In genomic region chr5:149375889-149376212, GRCm38 (mm10) we compare ENCODE assay signal across 8 mouse cellular contexts. TPM values are rescaled to one million over a fixed set of nuclear protein-coding genes. Genes with fewer than 3 reads are reported as not detected.
A peak's percentile ranks its signal among the peaks of the same experiment; 100 is the strongest.
DNase-seq lines count a peak whose midpoint lies in the region; ATAC-seq and TF ChIP-seq lines count a peak whose summit lies in the region.

No protein-coding gene starts in this region.

- H3K9ac ChIP-seq in ES-Bruce4 (ENCODE audit: low read depth, poor library complexity, severe bottlenecking), result no peak overlapping the region
- H3K9ac ChIP-seq in forebrain, embryonic 14.5 days (ENCODE audit: low read length), result peak overlapping the region; percentile 44; the same call in 1 of the 2 replicates
- no peak overlapping the region for H3K9ac ChIP-seq in liver, embryonic 16.5 days (ENCODE audit: low read depth, low read length)
- H3K9ac ChIP-seq in neural tube, embryonic 13.5 days, result peak overlapping the region; percentile 55

- WGBS in forebrain, embryonic 14.5 days, result 0% methylated on average over 8 of the region's 8 CpGs
- under 1% methylated on average over 8 of the region's 8 CpGs for WGBS in large intestine, adult 2 months
- under 1% methylated on average over 8 of the region's 8 CpGs for WGBS in liver, embryonic 16.5 days (ENCODE audit: insufficient replicate concordance)
- WGBS in neural tube, embryonic 13.5 days, result under 1% methylated on average over 8 of the region's 8 CpGs

- TF ChIP-seq POLR2A in ES-Bruce4 (IDR thresholded peaks at IDR 0.05; ENCODE audit: insufficient read depth, low read length), result no peak

- no peak overlapping the region for H3K4me3 ChIP-seq in ES-Bruce4 (ENCODE audit: low read depth, low read length)
- no peak overlapping the region for H3K4me3 ChIP-seq in forebrain, embryonic 14.5 days (ENCODE audit: low read depth, low read length)
- H3K4me3 ChIP-seq in liver, embryonic 16.5 days (ENCODE audit: low read depth, low read length), result no peak overlapping the region
- H3K4me3 ChIP-seq in neural tube, embryonic 13.5 days, result no peak overlapping the region

- intact Hi-C loops in heart, postnatal 14 days (cut with DNase I), result loop anchor here (5.0 kb wide), 1 partner anchor 309 kb away; no protein-coding TSS in a partner anchor

- TF ChIP-seq EP300 in ES-Bruce4 (IDR thresholded peaks at IDR 0.05; ENCODE audit: insufficient read depth, low read depth, low read length), result no peak

- no peaks in the 10 kb centered on the region for H3K27me3 ChIP-seq in ES-Bruce4 (ENCODE audit: control insufficient read depth, insufficient read depth, low read length, poor library complexity, severe bottlenecking)
- no peaks in the 10 kb centered on the region for H3K27me3 ChIP-seq in forebrain, embryonic 14.5 days (replicated peaks; ENCODE audit: control insufficient read depth, insufficient read depth, low read length)
- H3K27me3 ChIP-seq in liver, embryonic 16.5 days (ENCODE audit: control insufficient read depth, insufficient read depth, low read depth, low read length), result no peaks in the 10 kb centered on the region; the same call in 1 of the 2 replicates
- H3K27me3 ChIP-seq in neural tube, embryonic 13.5 days, result no peaks in the 10 kb centered on the region

- peak; percentile 97 for TF ChIP-seq CTCF in ES-Bruce4 (IDR thresholded peaks at IDR 0.05; ENCODE audit: low read depth, low read length)

- ATAC-seq in cerebellum, adult (ENCODE audit: insufficient number of reproducible peaks, low FRiP score, low TSS enrichment), result peak; percentile 76
- peak; percentile 82 for ATAC-seq in forebrain, embryonic 14.5 days
- 0 out of 2 replicates have a peak, but pooled peaks have one; percentile 45 for ATAC-seq in liver, embryonic 16.5 days (ENCODE audit: low read depth)
- peak; percentile 78 for ATAC-seq in neural tube, embryonic 13.5 days (ENCODE audit: low read depth)

- no peaks in the 10 kb centered on the region for H3K36me3 ChIP-seq in ES-Bruce4 (ENCODE audit: control insufficient read depth, insufficient read depth, low read length, poor library complexity, severe bottlenecking)
- H3K36me3 ChIP-seq in forebrain, embryonic 14.5 days (ENCODE audit: control insufficient read depth, insufficient read depth, low read length), result no peaks in the 10 kb centered on the region
- H3K36me3 ChIP-seq in liver, embryonic 16.5 days (ENCODE audit: control insufficient read depth, insufficient read depth), result no peaks in the 10 kb centered on the region
- H3K36me3 ChIP-seq in neural tube, embryonic 13.5 days, result no peaks in the 10 kb centered on the region

- peak overlapping the region; percentile 22; the same call in 1 of the 2 replicates for H3K4me2 ChIP-seq in forebrain, embryonic 14.5 days (ENCODE audit: low read length)
- no peak overlapping the region for H3K4me2 ChIP-seq in liver, embryonic 16.5 days (ENCODE audit: low read depth, low read length)
- peak overlapping the region; percentile 33 for H3K4me2 ChIP-seq in neural tube, embryonic 13.5 days

- no peak overlapping the region for H3K27ac ChIP-seq in ES-Bruce4 (ENCODE audit: insufficient read depth, low read length)
- peak overlapping the region; percentile 50; the same call in 1 of the 2 replicates for H3K27ac ChIP-seq in forebrain, embryonic 14.5 days (ENCODE audit: low read depth, low read length)
- no peak overlapping the region for H3K27ac ChIP-seq in liver, embryonic 16.5 days (ENCODE audit: low read length)
- peak overlapping the region; percentile 82 for H3K27ac ChIP-seq in neural tube, embryonic 13.5 days (replicated peaks)

- peak; percentile 94 for DNase-seq in forebrain, embryonic 14.5 days (ENCODE audit: low spot score)
- peak; percentile 88 to 93 for DNase-seq in heart, postnatal 14 days
- DNase-seq in large intestine, adult 2 months (ENCODE audit: low read depth, low spot score), result peak; percentile 51
- DNase-seq in telencephalon, adult 2 months (ENCODE audit: low read depth, low spot score), result peak; percentile 59

- peaks cover 2% of the 10 kb centered on the region for H3K4me1 ChIP-seq in ES-Bruce4 (ENCODE audit: control insufficient read depth, insufficient read depth, low read length)
- peaks cover 31% of the 10 kb centered on the region for H3K4me1 ChIP-seq in forebrain, embryonic 14.5 days (ENCODE audit: control insufficient read depth, insufficient read depth, low read length)
- no peaks in the 10 kb centered on the region for H3K4me1 ChIP-seq in liver, embryonic 16.5 days (ENCODE audit: control insufficient read depth, low read depth, low read length)
- peaks cover 79% of the 10 kb centered on the region for H3K4me1 ChIP-seq in neural tube, embryonic 13.5 days (replicated peaks)

- no peaks in the 10 kb centered on the region for H3K9me3 ChIP-seq in ES-Bruce4 (replicated peaks; ENCODE audit: control insufficient read depth, insufficient read depth, low read length, poor library complexity, severe bottlenecking)
- no peaks in the 10 kb centered on the region for H3K9me3 ChIP-seq in forebrain, embryonic 14.5 days (replicated peaks; ENCODE audit: control insufficient read depth, low read length)
- no peaks in the 10 kb centered on the region for H3K9me3 ChIP-seq in liver, embryonic 16.5 days (replicated peaks; ENCODE audit: control insufficient read depth, low read length)
- H3K9me3 ChIP-seq in neural tube, embryonic 13.5 days, result no peaks in the 10 kb centered on the region

RNA-seq across cellular contexts. Expression of gene Medag, which starts 35.7 kb away (rescaled TPM):
- 0.30 and 0.91 TPM in 2 replicates for polyA plus RNA-seq in ES-Bruce4 (2011; ENCODE audit: insufficient read depth, insufficient read length, low read depth, missing spikeins)
- polyA plus RNA-seq in forebrain, embryonic 14.5 days (2014; fragmentation: Nextera tagmentation; extraction: Ambion mirVana), result 1.3 and 1.6 TPM in 2 replicates
- 10 to 100 TPM; 14.1 to 16.1 TPM for total RNA-seq in heart, postnatal 14 days (2021)
- polyA plus RNA-seq in large intestine, adult 2 months (2012; rRNA removed), result 1.8 and 2.0 TPM in 2 replicates
- 0.13 and 0.19 TPM in 2 replicates for polyA plus RNA-seq in liver, embryonic 16.5 days (2015; fragmentation: Nextera tagmentation; extraction: Ambion mirVana)
- 1.2 and 1.4 TPM in 2 replicates for polyA plus RNA-seq in neural tube, embryonic 13.5 days (2015; fragmentation: Nextera tagmentation; extraction: Ambion mirVana)

Comparison
In these comparisons a context has a peak if more than half of its experiments do, and no peak if none do; other contexts are left out.
1. H3K27ac ChIP-seq: peak in forebrain, embryonic 14.5 days (single experiment) and neural tube, embryonic 13.5 days (single experiment); none in ES-Bruce4 (single experiment) and liver, embryonic 16.5 days (single experiment).
2. H3K9ac ChIP-seq: peak in forebrain, embryonic 14.5 days (single experiment) and neural tube, embryonic 13.5 days (single experiment); none in ES-Bruce4 (single experiment) and liver, embryonic 16.5 days (single experiment).
3. Peak in every context shown above with its lines, with median percentiles within 50 percentile points of each other: ATAC-seq and DNase-seq.